Mouse (Mus musculus): Measurements from ENCODE around the gene Rd3.

DNA sequence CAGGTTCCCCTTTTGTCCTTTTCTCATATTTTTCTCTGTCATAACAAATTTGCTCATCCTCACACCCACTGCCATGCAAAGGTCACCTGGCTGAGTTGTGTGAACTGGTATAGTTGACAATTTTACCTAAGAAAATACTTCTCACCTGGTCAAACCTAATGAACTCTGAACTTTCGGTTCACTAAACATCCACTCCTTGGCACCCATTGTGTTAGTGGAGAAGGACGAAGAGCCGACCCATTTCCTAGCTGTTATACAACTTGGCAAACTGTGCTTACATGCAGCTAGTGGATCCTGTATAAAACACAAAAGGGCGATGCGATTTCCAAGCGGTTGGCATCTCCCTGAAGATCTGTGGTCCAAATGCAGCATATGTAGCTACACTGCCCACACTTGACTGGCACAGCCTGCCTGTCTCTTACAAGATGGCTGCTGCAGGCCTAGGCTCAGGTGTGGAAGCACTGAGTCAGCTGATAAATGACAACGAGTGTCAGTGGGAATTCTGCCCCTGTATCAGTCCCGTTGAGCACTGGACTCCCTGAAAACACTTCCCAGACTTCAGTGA lies 19.5 kb downstream of the Rd3 start:
- no peak for TF ChIP-seq CTCF (IDR thresholded peaks at IDR 0.05)
- TF ChIP-seq EP300 (IDR thresholded peaks at IDR 0.05): no peak
